Mouse (Mus musculus): ENCODE measurements around the gene Galm. TPM values are rescaled to one million over a fixed set of nuclear protein-coding genes. Genes with fewer than 3 reads are reported as not detected.

The Galm gene
- polyA plus RNA-seq, 1 experiment, result 3.7 TPM

GRCm38 (mm10) chr17:80145771-80146170 lies 18.5 kb downstream of the Galm start:
- Histone ChIP-seq H3K27me3 (ENCODE audit: control insufficient read depth, insufficient read depth, insufficient read length) (no peaks in the 10 kb centered on the region), H3K79me3 (ENCODE audit: low read depth) (no peaks in the 10 kb centered on the region), H3K79me2 (ENCODE audit: control insufficient read depth, insufficient read depth) (no peaks in the 10 kb centered on the region), H3K36me3 (ENCODE audit: control insufficient read depth, insufficient read depth) (no peaks in the 10 kb centered on the region), H3K4me3 (ENCODE audit: insufficient read depth, poor library complexity, severe bottlenecking) (no peak overlapping the region), H3ac (ENCODE audit: control insufficient read depth, insufficient read length, low read depth) (no peak overlapping the region)
- TF ChIP-seq CTCF (IDR thresholded peaks at IDR 0.05; ENCODE audit: control insufficient read depth, insufficient read depth, insufficient read length) (no peak), USF1 (IDR thresholded peaks at IDR 0.05; ENCODE audit: low read depth) (no peak), CEBPB (IDR thresholded peaks at IDR 0.05; ENCODE audit: low read depth) (no peak), MAX (IDR thresholded peaks at IDR 0.05) (no peak), MYOG (IDR thresholded peaks at IDR 0.05; ENCODE audit: control insufficient read depth, extremely low read depth, insufficient read length) (no peak)

- TF ChIP-seq MYOD1 (IDR thresholded peaks at IDR 0.05; ENCODE audit: control insufficient read depth, insufficient read length, low read depth) (no peak), USF1 (IDR thresholded peaks at IDR 0.05; ENCODE audit: low read depth) (no peak), FOSL1 (IDR thresholded peaks at IDR 0.05; ENCODE audit: insufficient read depth, low read length, poor library complexity, severe bottlenecking) (no peak)
- H3K4me3 ChIP-seq (ENCODE audit: insufficient read depth, poor library complexity, severe bottlenecking), result no peak overlapping the region
- no peaks in the 10 kb centered on the region for H3K79me3 ChIP-seq (ENCODE audit: low read depth)
- H3K27me3 ChIP-seq (ENCODE audit: control insufficient read depth, insufficient read depth, insufficient read length), result no peaks in the 10 kb centered on the region
- no peak overlapping the region for H3ac ChIP-seq (ENCODE audit: control insufficient read depth, insufficient read length, low read depth)
- no peaks in the 10 kb centered on the region for H3K79me2 ChIP-seq (ENCODE audit: control insufficient read depth, insufficient read depth)
- no peaks in the 10 kb centered on the region for H3K36me3 ChIP-seq (ENCODE audit: control insufficient read depth, insufficient read depth)
Observed at GRCm38 (mm10) chr17:80148053-80148994, 21.1 kb downstream of the Galm start.

DNA sequence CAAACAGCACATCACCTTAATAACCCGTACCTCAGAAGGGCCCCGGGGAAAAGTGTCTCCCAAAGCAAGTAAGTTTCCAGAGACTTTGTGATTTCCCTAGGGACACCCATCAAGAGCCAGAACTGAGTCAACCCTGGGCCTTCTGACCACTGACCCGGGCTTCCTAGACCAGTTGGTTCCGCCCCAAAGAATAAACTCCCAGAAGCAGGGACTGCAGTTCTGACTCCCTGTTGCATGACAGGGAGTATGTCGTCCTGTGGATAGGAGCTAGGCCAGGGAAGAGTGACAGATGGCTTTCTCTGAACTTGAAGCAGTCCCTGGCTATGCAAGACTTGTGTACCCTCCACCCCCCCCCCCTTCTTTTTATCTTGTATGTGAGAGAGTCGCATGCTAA lies 21.7 kb downstream of the Galm start:
- Histone ChIP-seq H3K4me3 (ENCODE audit: insufficient read depth, poor library complexity, severe bottlenecking) (no peak overlapping the region), H3K79me3 (ENCODE audit: low read depth) (no peaks in the 10 kb centered on the region), H3K27me3 (ENCODE audit: control insufficient read depth, insufficient read depth, insufficient read length) (no peaks in the 10 kb centered on the region), H3K36me3 (ENCODE audit: control insufficient read depth, insufficient read depth) (no peaks in the 10 kb centered on the region), H3ac (ENCODE audit: control insufficient read depth, insufficient read length, low read depth) (no peak overlapping the region), H3K79me2 (ENCODE audit: control insufficient read depth, insufficient read depth) (no peaks in the 10 kb centered on the region)
- TF ChIP-seq FOSL1 (IDR thresholded peaks at IDR 0.05; ENCODE audit: insufficient read depth, low read length, poor library complexity, severe bottlenecking) (no peak), USF1 (IDR thresholded peaks at IDR 0.05; ENCODE audit: low read depth) (no peak), MYOD1 (IDR thresholded peaks at IDR 0.05; ENCODE audit: control insufficient read depth, insufficient read length, low read depth) (no peak), CEBPB (IDR thresholded peaks at IDR 0.05; ENCODE audit: low read depth) (no peak), MYOG (IDR thresholded peaks at IDR 0.05; ENCODE audit: control insufficient read depth, extremely low read depth, insufficient read length) (no peak)

- Histone ChIP-seq H3K4me3 (ENCODE audit: insufficient read depth, poor library complexity, severe bottlenecking) (no peak overlapping the region), H3K79me3 (ENCODE audit: low read depth) (no peaks in the 10 kb centered on the region), H3K36me3 (ENCODE audit: control insufficient read depth, insufficient read depth) (no peaks in the 10 kb centered on the region), H3ac (ENCODE audit: control insufficient read depth, insufficient read length, low read depth) (no peak overlapping the region), H3K79me2 (ENCODE audit: control insufficient read depth, insufficient read depth) (no peaks in the 10 kb centered on the region), H3K27me3 (ENCODE audit: control insufficient read depth, insufficient read depth, insufficient read length) (no peaks in the 10 kb centered on the region)
- TF ChIP-seq FOSL1 (IDR thresholded peaks at IDR 0.05; ENCODE audit: insufficient read depth, low read length, poor library complexity, severe bottlenecking) (no peak), USF1 (IDR thresholded peaks at IDR 0.05; ENCODE audit: low read depth) (no peak), CEBPB (IDR thresholded peaks at IDR 0.05; ENCODE audit: low read depth) (no peak), MYOD1 (IDR thresholded peaks at IDR 0.05; ENCODE audit: control insufficient read depth, insufficient read length, low read depth) (no peak), MAX (IDR thresholded peaks at IDR 0.05) (no peak), CTCF (IDR thresholded peaks at IDR 0.05; ENCODE audit: control insufficient read depth, insufficient read depth, insufficient read length) (no peak), MYOG (IDR thresholded peaks at IDR 0.05; ENCODE audit: control insufficient read depth, extremely low read depth, insufficient read length) (no peak)
Observed at GRCm38 (mm10) chr17:80151353-80151752, 24.1 kb downstream of the Galm start.

DNA sequence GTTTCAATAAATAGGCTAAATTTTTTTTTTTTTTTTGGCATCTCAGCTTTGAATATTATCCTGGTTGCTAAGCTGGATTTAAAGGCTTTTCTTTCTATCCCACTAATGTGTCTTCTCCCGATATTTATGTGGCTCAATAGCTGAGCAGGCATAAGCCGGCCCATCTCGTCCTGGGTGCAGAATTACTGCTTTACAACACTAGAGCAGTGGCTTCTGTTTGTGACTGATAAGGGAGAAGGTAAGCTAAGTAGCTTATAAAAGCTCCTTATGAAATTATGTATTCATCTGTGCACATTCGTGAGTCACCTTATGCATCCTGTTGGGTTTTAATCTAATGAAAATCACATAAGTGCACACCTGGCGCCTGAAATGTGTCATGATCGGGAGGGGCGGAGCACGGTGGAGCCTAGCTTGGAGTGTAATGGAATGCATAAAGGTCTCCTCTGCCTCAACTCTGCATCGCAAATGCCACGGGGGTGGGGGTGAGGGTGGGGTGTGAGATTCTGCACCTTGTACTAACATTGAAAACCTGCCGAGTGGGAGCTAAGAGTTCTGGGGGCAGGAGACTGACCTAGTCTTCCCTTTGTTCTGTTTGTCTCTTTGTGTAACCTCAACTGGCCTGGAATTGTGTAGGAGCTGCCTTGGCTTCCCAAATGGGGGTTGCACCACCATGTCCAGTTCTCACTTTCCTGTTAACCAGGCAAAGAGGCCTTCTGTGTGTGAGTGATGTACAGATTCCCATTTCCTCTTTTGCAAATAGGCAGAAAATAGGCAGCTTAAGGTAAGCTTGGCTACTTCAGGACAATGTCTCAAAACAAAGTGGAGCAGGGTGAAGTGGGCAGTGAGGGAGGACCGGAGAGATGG lies 25.7 kb downstream of the Galm start:
- Histone ChIP-seq H3ac (ENCODE audit: control insufficient read depth, insufficient read length, low read depth) (no peak overlapping the region), H3K27me3 (ENCODE audit: control insufficient read depth, insufficient read depth, insufficient read length) (no peaks in the 10 kb centered on the region), H3K36me3 (ENCODE audit: control insufficient read depth, insufficient read depth) (no peaks in the 10 kb centered on the region), H3K79me3 (ENCODE audit: low read depth) (no peaks in the 10 kb centered on the region), H3K79me2 (ENCODE audit: control insufficient read depth, insufficient read depth) (no peaks in the 10 kb centered on the region), H3K4me3 (ENCODE audit: insufficient read depth, poor library complexity, severe bottlenecking) (no peak overlapping the region)
- TF ChIP-seq MAX (IDR thresholded peaks at IDR 0.05) (no peak), CEBPB (IDR thresholded peaks at IDR 0.05; ENCODE audit: low read depth) (no peak), FOSL1 (IDR thresholded peaks at IDR 0.05; ENCODE audit: insufficient read depth, low read length, poor library complexity, severe bottlenecking) (no peak), MYOG (IDR thresholded peaks at IDR 0.05; ENCODE audit: control insufficient read depth, extremely low read depth, insufficient read length) (no peak), USF1 (IDR thresholded peaks at IDR 0.05; ENCODE audit: low read depth) (no peak), CTCF (IDR thresholded peaks at IDR 0.05; ENCODE audit: control insufficient read depth, insufficient read depth, insufficient read length) (no peak), MYOD1 (IDR thresholded peaks at IDR 0.05; ENCODE audit: control insufficient read depth, insufficient read length, low read depth) (no peak)
